Mouse (Mus musculus) thymus, postnatal 10 days (tissue): ENCODE results near the gene Rapgef2.
"Not testable (repeated sequence)": the region's sequence is repeated elsewhere in the genome, so short reads cannot be mapped to it uniquely, and the experiment has no call there.

Source experiments
- DNase-seq, 2 experiments: peaks; one replicate each; pipeline ENCODE4 v3.0.0; 2021; ENCODE audit warnings: low spot score in 2 of 2

Rapgef2 gene

GRCm38 (mm10) chr3:79100831-79101230, 185.5 kb downstream of the Rapgef2 start:
- DNase-seq, result no peak

GRCm38 (mm10) chr3:79089091-79089490, 197.2 kb downstream of the Rapgef2 start:
- DNase-seq, result no peak

- no peak for DNase-seq
These were observed 197.9 kb downstream of the Rapgef2 start for GRCm38 (mm10) chr3:79088461-79088860.

- no peak for DNase-seq
These were observed 200.0 kb downstream of the Rapgef2 start for GRCm38 (mm10) chr3:79086282-79086681.

- no peak for DNase-seq
These were observed 202.4 kb downstream of the Rapgef2 start for GRCm38 (mm10) chr3:79083881-79084280.

GRCm38 (mm10) chr3:79083030-79083429, 203.3 kb downstream of the Rapgef2 start:
- no peak for DNase-seq

- DNase-seq, result no peak
These were observed 207.2 kb downstream of the Rapgef2 start for GRCm38 (mm10) chr3:79079076-79079475.

- DNase-seq, result no peak
These were observed 211.3 kb downstream of the Rapgef2 start for GRCm38 (mm10) chr3:79074970-79075369.

- DNase-seq, result no peak
These were observed 212.6 kb downstream of the Rapgef2 start for GRCm38 (mm10) chr3:79073541-79074244.

- DNase-seq, result peak in 1 of 2 experiments; percentile 8
These were observed 214.8 kb downstream of the Rapgef2 start for GRCm38 (mm10) chr3:79071561-79071960.

GRCm38 (mm10) chr3:79069891-79070290, 216.4 kb downstream of the Rapgef2 start:
- DNase-seq, result no peak

GRCm38 (mm10) chr3:79068976-79069375, 217.3 kb downstream of the Rapgef2 start:
- no peak for DNase-seq

- no peak for DNase-seq
These were observed 219.8 kb downstream of the Rapgef2 start for GRCm38 (mm10) chr3:79066455-79067055.

GRCm38 (mm10) chr3:79064096-79064495, 222.2 kb downstream of the Rapgef2 start:
- no peak for DNase-seq

- DNase-seq, result no peak
These were observed 224.9 kb downstream of the Rapgef2 start for GRCm38 (mm10) chr3:79061426-79061825.

GRCm38 (mm10) chr3:79058491-79058890, 227.8 kb downstream of the Rapgef2 start:
- not testable (repeated sequence) for DNase-seq

GRCm38 (mm10) chr3:79045251-79045650, 241.1 kb downstream of the Rapgef2 start:
- DNase-seq, result no peak

- DNase-seq, result no peak
These were observed 243.3 kb downstream of the Rapgef2 start for GRCm38 (mm10) chr3:79042973-79043372.

- DNase-seq, result no peak
These were observed 246.5 kb downstream of the Rapgef2 start for GRCm38 (mm10) chr3:79039666-79040450.

- no peak for DNase-seq
These were observed 247.3 kb downstream of the Rapgef2 start for GRCm38 (mm10) chr3:79039008-79039407.

GRCm38 (mm10) chr3:79034457-79034856, 251.9 kb downstream of the Rapgef2 start:
- no peak for DNase-seq

GRCm38 (mm10) chr3:79030855-79031254, 255.5 kb downstream of the Rapgef2 start:
- no peak for DNase-seq
